Mouse (Mus musculus) embryonic facial prominence, embryonic 10.5 days (tissue): ENCODE measurements around the gene Gpsm3. TPM values are rescaled to one million over a fixed set of nuclear protein-coding genes. Genes with fewer than 3 reads are reported as not detected.

Experiments
- DNase-seq: peaks from one replicate; pipeline ENCODE4 v3.0.0-alpha.2; 2017; ENCODE audit warnings: low spot score
- H3K27ac ChIP-seq: fragments of 300-500 bp; sonication (generic); replicated peaks from 2 replicates; pipeline ENCODE4 v1.5.1; 2016; ENCODE audit warnings: mild to moderate bottlenecking
- H3K27me3 ChIP-seq: fragments of 300-500 bp; sonication (generic); replicated peaks from 2 replicates; pipeline ENCODE4 v1.6.1; 2016; ENCODE audit warnings: low read depth, mild to moderate bottlenecking; ENCODE audit not compliant: poor library complexity, severe bottlenecking
- H3K36me3 ChIP-seq: fragments of 300-500 bp; sonication (generic); replicated peaks from 2 replicates; pipeline ENCODE4 v1.6.1; 2016; ENCODE audit warnings: mild to moderate bottlenecking, moderate library complexity
- H3K4me1 ChIP-seq: fragments of 300-500 bp; sonication (generic); 2 replicates; pipeline ENCODE4 v1.6.1; 2016
- H3K4me3 ChIP-seq: fragments of 300-500 bp; sonication (generic); 2 replicates; pipeline ENCODE4 v1.5.1; 2016; ENCODE audit warnings: mild to moderate bottlenecking, moderate library complexity
- H3K9me3 ChIP-seq: fragments of 300-500 bp; sonication (generic); 2 replicates; pipeline ENCODE4 v1.6.1; 2016; ENCODE audit warnings: mild to moderate bottlenecking
- WGBS: fragments of 180-500 bp; shearing (Covaris S2); methylation state at CpG from one replicate; pipeline ENCODE4 v1.1.7; 2016; 5-methylcytosine and 5-hydroxymethylcytosine counted together
- polyA plus RNA-seq: library from polyadenylated mRNA; unstranded; fragments of >200 nt; fragmentation: Nextera tagmentation; extraction: Ambion mirVana; gene quantifications from 2 replicates; pipeline ENCODE4 v1.2.1, GENCODE M21; 2016

Gene Gpsm3
- polyA plus RNA-seq, 1 experiment from 2014 or later: 10.1 TPM

DNA sequence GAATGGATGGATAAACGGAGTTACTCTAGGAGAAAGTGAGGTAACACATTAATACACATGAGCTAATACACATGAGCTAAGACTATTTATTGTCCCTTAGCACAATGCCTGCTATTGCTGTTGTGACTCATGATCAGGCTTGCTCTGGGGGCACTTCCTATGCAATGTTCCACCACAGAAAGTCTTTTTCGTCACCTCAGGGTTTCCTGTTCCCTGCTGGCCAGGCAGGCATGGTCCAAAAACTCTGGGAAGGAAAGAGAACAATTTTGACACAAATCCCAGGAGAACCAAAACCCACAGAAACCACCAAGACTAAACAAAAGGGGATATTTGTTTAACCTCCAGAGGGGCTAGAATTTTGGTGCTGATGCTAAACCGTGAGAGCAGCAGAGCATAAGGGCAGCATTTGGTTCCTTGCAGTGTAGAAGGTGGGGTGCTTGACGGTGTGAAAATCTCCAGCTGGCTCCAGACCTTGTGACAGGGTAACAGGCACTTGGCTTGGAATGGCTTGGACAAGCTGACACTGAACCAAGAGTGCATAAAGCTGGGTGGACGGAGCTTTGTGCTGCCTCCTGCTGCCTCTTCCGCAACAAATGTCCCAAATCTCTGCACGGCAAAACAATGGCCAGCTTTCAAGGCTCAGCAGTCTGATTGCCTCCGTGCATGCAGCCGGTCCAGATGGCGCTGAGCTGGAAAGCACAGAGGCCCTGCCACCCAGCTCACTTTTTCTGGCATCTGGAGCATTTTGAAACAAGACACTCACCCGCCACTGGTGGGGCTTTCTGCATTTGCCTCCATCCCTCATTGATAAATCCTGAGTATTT is 51.4 kb downstream of the Gpsm3 start:
- Histone ChIP-seq H3K36me3 (peaks cover 6% of the 10 kb centered on the region), H3K27me3 (peaks cover 9% of the 10 kb centered on the region; the same call in 1 of the 2 replicates), H3K9me3 (no peaks in the 10 kb centered on the region), H3K4me3 (peak overlapping the region; percentile 29; the same call in 1 of the 2 replicates), H3K4me1 (peaks cover 27% of the 10 kb centered on the region), H3K27ac (peak overlapping the region; percentile 84)
- WGBS: 17% methylated on average over 11 of the region's 11 CpGs
- peak; percentile 68 for DNase-seq

Other genes starting within 250 kb of the Gpsm3 start
- 0.08 TPM in 1 of 2 replicates, not detected in the other for gene Btnl2, start 235.0 kb upstream of the Gpsm3 start, polyA plus RNA-seq
- not detected in 2 replicates for gene Btnl1, start 212.7 kb upstream of the Gpsm3 start, polyA plus RNA-seq
- 0.88 and 1.4 TPM in 2 replicates for gene BC051142, start 191.0 kb upstream of the Gpsm3 start, polyA plus RNA-seq
- gene Btnl4, start 112.5 kb upstream of the Gpsm3 start, polyA plus RNA-seq: not detected in 2 replicates
- gene Btnl6, start 72.5 kb upstream of the Gpsm3 start, polyA plus RNA-seq: not detected in 2 replicates
- gene Notch4, start 25.5 kb upstream of the Gpsm3 start, polyA plus RNA-seq: 5.4 and 6.6 TPM in 2 replicates
- 18.2 and 19.5 TPM in 2 replicates for gene Pbx2, start 1.5 kb downstream of the Gpsm3 start, polyA plus RNA-seq
- gene Ager, start 8.1 kb downstream of the Gpsm3 start, polyA plus RNA-seq: 2.6 and 3.6 TPM in 2 replicates
- 165 and 172 TPM in 2 replicates for gene Rnf5, start 13.9 kb downstream of the Gpsm3 start, polyA plus RNA-seq
- gene Agpat1, start 14.5 kb downstream of the Gpsm3 start, polyA plus RNA-seq: 51.3 and 56.1 TPM in 2 replicates
- 4.0 and 4.2 TPM in 2 replicates for gene Egfl8, start 26.2 kb downstream of the Gpsm3 start, polyA plus RNA-seq
- gene Ppt2, start 38.7 kb downstream of the Gpsm3 start, polyA plus RNA-seq: 18.6 and 19.5 TPM in 2 replicates
- gene Prrt1, start 39.7 kb downstream of the Gpsm3 start, polyA plus RNA-seq: 0.12 and 0.18 TPM in 2 replicates
- 16.6 and 17.3 TPM in 2 replicates for gene Fkbpl, start 55.0 kb downstream of the Gpsm3 start, polyA plus RNA-seq
- gene Atf6b, start 57.3 kb downstream of the Gpsm3 start, polyA plus RNA-seq: 103 and 104 TPM in 2 replicates
- 0.03 TPM in 1 of 2 replicates, not detected in the other for gene Tnxb, start 80.7 kb downstream of the Gpsm3 start, polyA plus RNA-seq
- not detected in 2 replicates for gene C4b, start 154.1 kb downstream of the Gpsm3 start, polyA plus RNA-seq
- gene Cyp21a1, start 214.8 kb downstream of the Gpsm3 start, polyA plus RNA-seq: not detected in 2 replicates
- gene Stk19, start 247.1 kb downstream of the Gpsm3 start, polyA plus RNA-seq: 24.6 and 26.4 TPM in 2 replicates
- 78.1 and 88.8 TPM in 2 replicates for gene Dxo, start 247.2 kb downstream of the Gpsm3 start, polyA plus RNA-seq